Mouse (Mus musculus) CH12.LX (cell line): Measurements from ENCODE around the gene Brinp3.

Experiments used
- CTCF ChIP-seq, 2 experiments: IDR thresholded peaks in 1 of 2; conservative IDR thresholded peaks in 1 of 2; 2 replicates each; pipeline ENCODE4 v1.5.1; 2011 to 2012; ENCODE audit warnings: low read depth in 2 of 2, low read length in 2 of 2, improper control_type of control experiment in 1 of 2, inconsistent platforms in 1 of 2, mild to moderate bottlenecking in 1 of 2, moderate library complexity in 1 of 2
- ZKSCAN1 ChIP-seq: IDR thresholded peaks from 2 replicates; pipeline ENCODE4 v1.6.1; 2012; ENCODE audit warnings: low read depth, inconsistent platforms, low read length, improper control_type of control experiment, borderline replicate concordance
- ZNF384 ChIP-seq: IDR thresholded peaks from 2 replicates; pipeline ENCODE4 v1.6.1; 2012; ENCODE audit warnings: low read depth, low read length, improper control_type of control experiment, inconsistent platforms

DNA sequence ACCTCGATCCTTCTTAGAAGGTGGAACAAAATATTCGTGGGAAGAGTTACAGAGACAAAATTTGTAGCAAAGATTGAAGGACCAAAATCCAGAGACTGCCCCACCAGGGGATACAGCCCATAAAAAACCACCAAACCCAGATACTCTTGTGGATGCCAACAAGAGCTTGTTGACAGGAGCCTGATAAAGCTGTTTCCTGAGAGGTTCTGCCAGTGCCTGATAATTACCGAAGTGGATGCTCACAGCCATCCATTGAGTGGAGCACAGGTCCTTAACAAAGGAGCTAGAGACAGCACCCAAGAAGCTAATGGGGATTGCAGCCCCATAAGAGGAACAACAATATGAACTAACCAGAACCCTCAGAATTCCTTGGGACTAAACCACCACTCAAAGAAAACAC lies 67.6 kb downstream of the Brinp3 start:
- TF ChIP-seq ZKSCAN1 (no peak), ZNF384 (no peak), CTCF (conservative IDR thresholded peaks at IDR 0.05 in 1 of 2, IDR thresholded peaks at IDR 0.05 in 1 of 2; ENCODE audit: low read depth in 2 of 2, low read length in 2 of 2) (no peak)
